Mouse (Mus musculus) intestine, embryonic 14.5 days (tissue): ENCODE data around the gene Csrnp3. TPM values are rescaled to one million over a fixed set of nuclear protein-coding genes. Genes with fewer than 3 reads are reported as not detected.

Experiments
- ATAC-seq: fragments of 200-750 bp; cut with Nextera tagmentation; replicated peaks from 2 replicates; pipeline ENCODE4 v1.8.0; 2017; ENCODE audit warnings: low read depth, moderate number of reproducible peaks, moderate TSS enrichment, moderate library complexity; ENCODE audit not compliant: low FRiP score, low TSS enrichment
- DNase-seq: peaks from one replicate; pipeline ENCODE4 v3.0.0-alpha.2; 2018; ENCODE audit warnings: low spot score
- H3K27ac ChIP-seq: fragments of 300-500 bp; sonication (generic); 2 replicates; pipeline ENCODE4 v1.5.1; 2014; ENCODE audit warnings: low read depth, mild to moderate bottlenecking, control low read depth
- H3K27me3 ChIP-seq: fragments of 300-500 bp; sonication (generic); replicated peaks from 2 replicates; pipeline ENCODE4 v1.6.1; 2014; ENCODE audit warnings: low read length, control low read depth; ENCODE audit not compliant: control insufficient read depth, insufficient read depth
- H3K36me3 ChIP-seq: fragments of 300-500 bp; sonication (generic); 2 replicates; pipeline ENCODE4 v1.6.1; 2014; ENCODE audit warnings: low read length, control low read depth; ENCODE audit not compliant: control insufficient read depth, insufficient read depth
- H3K4me1 ChIP-seq: fragments of 300-500 bp; sonication (generic); replicated peaks from 2 replicates; pipeline ENCODE4 v1.6.1; 2014; ENCODE audit warnings: low read length, control low read depth, mixed read lengths; ENCODE audit not compliant: control insufficient read depth, insufficient read depth
- H3K4me2 ChIP-seq: fragments of 300-500 bp; sonication (generic); 2 replicates; pipeline ENCODE4 v1.6.1; 2014; ENCODE audit warnings: low read length
- H3K4me3 ChIP-seq: fragments of 300-500 bp; sonication (generic); 2 replicates; pipeline ENCODE4 v1.5.1; 2014; ENCODE audit warnings: low read depth, low read length, control low read depth, mixed read lengths
- H3K9ac ChIP-seq: fragments of 300-500 bp; sonication (generic); 2 replicates; pipeline ENCODE4 v1.6.1; 2014; ENCODE audit warnings: mild to moderate bottlenecking, low read length
- H3K9me3 ChIP-seq: fragments of 300-500 bp; sonication (generic); 2 replicates; pipeline ENCODE4 v1.6.1; 2016; ENCODE audit warnings: low read length, control low read depth; ENCODE audit not compliant: control insufficient read depth
- WGBS: fragments of 180-500 bp; shearing (Covaris S2); extraction: QIAGEN DNeasy Blood & Tissue Kit; methylation state at CpG from one replicate; pipeline ENCODE4 v1.1.7; 2014; 5-methylcytosine and 5-hydroxymethylcytosine counted together
- polyA plus RNA-seq: library from polyadenylated mRNA; unstranded; fragments of >200 nt; fragmentation: Nextera tagmentation; extraction: Ambion mirVana; gene quantifications from 2 replicates; pipeline ENCODE4 v1.2.1, GENCODE M21; 2014

The Csrnp3 gene
- polyA plus RNA-seq, 1 experiment from 2014 or later = 2.8 TPM

GRCm38 (mm10) chr2:65926935-65927708 is 81.6 kb downstream of the Csrnp3 start:
- 53% methylated on average over 8 of the region's 8 CpGs for WGBS
- Histone ChIP-seq H3K9ac (no peak overlapping the region), H3K4me1 (no peaks in the 10 kb centered on the region), H3K9me3 (no peaks in the 10 kb centered on the region), H3K4me2 (no peak overlapping the region), H3K27me3 (no peaks in the 10 kb centered on the region), H3K27ac (no peak overlapping the region), H3K36me3 (no peaks in the 10 kb centered on the region), H3K4me3 (no peak overlapping the region)
- no peak for DNase-seq
- ATAC-seq = no peak

- no peak overlapping the region for H3K9ac ChIP-seq
- no peak overlapping the region for H3K4me3 ChIP-seq
- no peak overlapping the region for H3K27ac ChIP-seq
- no peaks in the 10 kb centered on the region for H3K9me3 ChIP-seq
- no peaks in the 10 kb centered on the region for H3K36me3 ChIP-seq
- 49% methylated on average over 3 of the region's 3 CpGs for WGBS
- H3K4me2 ChIP-seq = no peak overlapping the region
- ATAC-seq = no peak
- H3K4me1 ChIP-seq = no peaks in the 10 kb centered on the region
- H3K27me3 ChIP-seq = no peaks in the 10 kb centered on the region
- no peak for DNase-seq
Measured at GRCm38 (mm10) chr2:65929286-65929685, 83.7 kb downstream of the Csrnp3 start.

- 43% methylated on average over 11 of the region's 11 CpGs for WGBS
- H3K4me3 ChIP-seq = no peak overlapping the region
- H3K36me3 ChIP-seq = no peaks in the 10 kb centered on the region
- H3K9ac ChIP-seq = no peak overlapping the region
- H3K27ac ChIP-seq = no peak overlapping the region
- H3K4me2 ChIP-seq = peak overlapping the region; percentile 28; the same call in 1 of the 2 replicates
- ATAC-seq = peak; percentile 47; the same call in 1 of the 2 replicates
- DNase-seq = no peak
- no peaks in the 10 kb centered on the region for H3K27me3 ChIP-seq
- no peaks in the 10 kb centered on the region for H3K4me1 ChIP-seq
- no peaks in the 10 kb centered on the region for H3K9me3 ChIP-seq
Measured at GRCm38 (mm10) chr2:65929927-65930326, 84.4 kb downstream of the Csrnp3 start.

GRCm38 (mm10) chr2:65931313-65931712 is 85.7 kb downstream of the Csrnp3 start:
- H3K4me2 ChIP-seq = peak overlapping the region; percentile 53
- ATAC-seq (no peak), DNase-seq (no peak)
- no peak overlapping the region for H3K27ac ChIP-seq
- H3K9ac ChIP-seq = no peak overlapping the region
- no peaks in the 10 kb centered on the region for H3K36me3 ChIP-seq
- H3K27me3 ChIP-seq = no peaks in the 10 kb centered on the region
- H3K9me3 ChIP-seq = no peaks in the 10 kb centered on the region
- H3K4me3 ChIP-seq = peak overlapping the region; percentile 35
- H3K4me1 ChIP-seq = no peaks in the 10 kb centered on the region
- WGBS = 70% methylated on average over 7 of the region's 7 CpGs

GRCm38 (mm10) chr2:65931841-65932311 is 86.3 kb downstream of the Csrnp3 start:
- WGBS = 1% methylated on average over 11 of the region's 11 CpGs
- H3K9ac ChIP-seq = peak overlapping the region; percentile 25

GRCm38 (mm10) chr2:65934099-65934498 is 88.5 kb downstream of the Csrnp3 start:
- no peak overlapping the region for H3K27ac ChIP-seq

More at GRCm38 (mm10) chr2:65931841-65932311, 86.3 kb downstream of the Csrnp3 start:
- ATAC-seq (peak; percentile 62), DNase-seq (peak; percentile 70)
- Histone ChIP-seq H3K27me3 (no peaks in the 10 kb centered on the region), H3K4me3 (peak overlapping the region; percentile 35), H3K36me3 (no peaks in the 10 kb centered on the region), H3K4me2 (peak overlapping the region; percentile 53), H3K27ac (no peak overlapping the region), H3K9me3 (no peaks in the 10 kb centered on the region), H3K4me1 (no peaks in the 10 kb centered on the region)

GRCm38 (mm10) chr2:65938900-65939299 is 93.3 kb downstream of the Csrnp3 start:
- DNase-seq (no peak), ATAC-seq (no peak)
- Histone ChIP-seq H3K4me2 (no peak overlapping the region), H3K4me3 (no peak overlapping the region), H3K4me1 (no peaks in the 10 kb centered on the region), H3K36me3 (no peaks in the 10 kb centered on the region), H3K27me3 (no peaks in the 10 kb centered on the region), H3K9ac (no peak overlapping the region), H3K9me3 (no peaks in the 10 kb centered on the region), H3K27ac (no peak overlapping the region)
- 60% methylated on average over 3 of the region's 3 CpGs for WGBS

More at GRCm38 (mm10) chr2:65934099-65934498, 88.5 kb downstream of the Csrnp3 start:
- no peak for ATAC-seq
- Histone ChIP-seq H3K4me1 (no peaks in the 10 kb centered on the region), H3K9me3 (no peaks in the 10 kb centered on the region), H3K9ac (no peak overlapping the region), H3K36me3 (no peaks in the 10 kb centered on the region), H3K4me2 (no peak overlapping the region), H3K4me3 (no peak overlapping the region), H3K27me3 (no peaks in the 10 kb centered on the region)
- DNase-seq = no peak
- WGBS = 10% methylated on average over 2 of the region's 2 CpGs

- Histone ChIP-seq H3K4me3 (no peak overlapping the region), H3K9ac (no peak overlapping the region), H3K36me3 (no peaks in the 10 kb centered on the region), H3K27ac (no peak overlapping the region), H3K27me3 (no peaks in the 10 kb centered on the region), H3K4me1 (no peaks in the 10 kb centered on the region), H3K4me2 (no peak overlapping the region), H3K9me3 (no peaks in the 10 kb centered on the region)
- ATAC-seq (no peak), DNase-seq (no peak)
- WGBS = 62% methylated on average over 5 of the region's 5 CpGs
Measured at GRCm38 (mm10) chr2:65940351-65940750, 94.8 kb downstream of the Csrnp3 start.

GRCm38 (mm10) chr2:65942346-65942745 is 96.8 kb downstream of the Csrnp3 start:
- Histone ChIP-seq H3K36me3 (no peaks in the 10 kb centered on the region), H3K4me2 (no peak overlapping the region), H3K4me3 (no peak overlapping the region), H3K27ac (no peak overlapping the region), H3K9me3 (no peaks in the 10 kb centered on the region), H3K4me1 (no peaks in the 10 kb centered on the region), H3K27me3 (no peaks in the 10 kb centered on the region), H3K9ac (no peak overlapping the region)
- ATAC-seq (no peak), DNase-seq (no peak)
- WGBS = 80% methylated on average over 4 of the region's 4 CpGs
